Mouse (Mus musculus): ENCODE data around the gene Gzmm. TPM values are rescaled to one million over a fixed set of nuclear protein-coding genes. Genes with fewer than 3 reads are reported as not detected.
A peak's percentile ranks its signal among the peaks of the same experiment; 100 is the strongest.

Gene Gzmm
- polyA plus RNA-seq, 1 experiment from 2014 or later = 0.62 TPM

GRCm38 (mm10) chr10:79704065-79704969 lies 15.5 kb downstream of the Gzmm start, which contains the start of gene Bsg:
Gene Bsg, plus strand, starts transcription at chr10:79704491.
- H3K9me3 ChIP-seq (ENCODE audit: control insufficient read depth, low read length) = no peaks in the 10 kb centered on the region
- H3K36me3 ChIP-seq (ENCODE audit: control insufficient read depth, insufficient read depth, low read length) = peaks cover 6% of the 10 kb centered on the region
- H3K4me3 ChIP-seq (ENCODE audit: low read length) = peak within 1 kb of the TSS; percentile 84
- WGBS = under 1% methylated on average over 47 of the region's 65 CpGs
- peaks cover 32% of the 10 kb centered on the region for H3K4me1 ChIP-seq (replicated peaks; ENCODE audit: control insufficient read depth, insufficient read depth, low read length)
- no peaks in the 10 kb centered on the region for H3K27me3 ChIP-seq (ENCODE audit: control insufficient read depth, insufficient read depth, low read depth, low read length)
- peak within 1 kb of the TSS; percentile 94 for H3K4me2 ChIP-seq (ENCODE audit: low read depth, low read length)
- H3K27ac ChIP-seq (ENCODE audit: low read length) = peak within 1 kb of the TSS; percentile 87
- peak within 1 kb of the TSS; percentile 97 for H3K9ac ChIP-seq (ENCODE audit: low read length)
- ATAC-seq (ENCODE audit: low read depth) = peak; percentile 94

GRCm38 (mm10) chr10:79704970-79705360 lies 16.1 kb downstream of the Gzmm start:
- no peaks in the 10 kb centered on the region for H3K27me3 ChIP-seq (ENCODE audit: control insufficient read depth, insufficient read depth, low read depth, low read length)
- no peak for ATAC-seq (ENCODE audit: low read depth)
- H3K9ac ChIP-seq (ENCODE audit: low read length) = peak overlapping the region; percentile 97
- peaks cover 32% of the 10 kb centered on the region for H3K4me1 ChIP-seq (replicated peaks; ENCODE audit: control insufficient read depth, insufficient read depth, low read length)
- H3K27ac ChIP-seq (ENCODE audit: low read length) = peak overlapping the region; percentile 87
- WGBS = 3% methylated on average over 10 of the region's 10 CpGs
- H3K4me3 ChIP-seq (ENCODE audit: low read length) = peak overlapping the region; percentile 84
- H3K9me3 ChIP-seq (ENCODE audit: control insufficient read depth, low read length) = no peaks in the 10 kb centered on the region
- H3K36me3 ChIP-seq (ENCODE audit: control insufficient read depth, insufficient read depth, low read length) = peaks cover 12% of the 10 kb centered on the region
- H3K4me2 ChIP-seq (ENCODE audit: low read depth, low read length) = peak overlapping the region; percentile 94

- Histone ChIP-seq H3K27ac (ENCODE audit: low read length) (no peak overlapping the region; the same call in 1 of the 2 replicates), H3K36me3 (ENCODE audit: control insufficient read depth, insufficient read depth, low read length) (peaks cover 22% of the 10 kb centered on the region), H3K9ac (ENCODE audit: low read length) (peak overlapping the region; percentile 97), H3K4me1 (replicated peaks; ENCODE audit: control insufficient read depth, insufficient read depth, low read length) (peaks cover 32% of the 10 kb centered on the region), H3K4me3 (ENCODE audit: low read length) (peak overlapping the region; percentile 84), H3K27me3 (ENCODE audit: control insufficient read depth, insufficient read depth, low read depth, low read length) (no peaks in the 10 kb centered on the region), H3K4me2 (ENCODE audit: low read depth, low read length) (peak overlapping the region; percentile 94), H3K9me3 (ENCODE audit: control insufficient read depth, low read length) (no peaks in the 10 kb centered on the region)
- 69% methylated on average over 5 of the region's 5 CpGs for WGBS
- ATAC-seq (ENCODE audit: low read depth) = no peak
Observed at GRCm38 (mm10) chr10:79705951-79706350, 17.1 kb downstream of the Gzmm start.

GRCm38 (mm10) chr10:79706406-79707094 lies 17.7 kb downstream of the Gzmm start:
- Histone ChIP-seq H3K4me1 (replicated peaks; ENCODE audit: control insufficient read depth, insufficient read depth, low read length) (peaks cover 30% of the 10 kb centered on the region), H3K27me3 (ENCODE audit: control insufficient read depth, insufficient read depth, low read depth, low read length) (no peaks in the 10 kb centered on the region), H3K9me3 (ENCODE audit: control insufficient read depth, low read length) (no peaks in the 10 kb centered on the region), H3K36me3 (ENCODE audit: control insufficient read depth, insufficient read depth, low read length) (peaks cover 28% of the 10 kb centered on the region), H3K4me3 (ENCODE audit: low read length) (peak overlapping the region; percentile 84), H3K4me2 (ENCODE audit: low read depth, low read length) (peak overlapping the region; percentile 94), H3K9ac (ENCODE audit: low read length) (peak overlapping the region; percentile 97), H3K27ac (ENCODE audit: low read length) (no peak overlapping the region)
- 79% methylated on average over 5 of the region's 5 CpGs for whole genome bisulfite sequencing
- no peak for ATAC-seq (ENCODE audit: low read depth)

- 61% methylated on average over 1 of the region's 1 CpGs for WGBS
- peak overlapping the region; percentile 84; the same call in 1 of the 2 replicates for H3K4me3 ChIP-seq (ENCODE audit: low read length)
- H3K4me1 ChIP-seq (replicated peaks; ENCODE audit: control insufficient read depth, insufficient read depth, low read length) = peaks cover 30% of the 10 kb centered on the region
- no peak overlapping the region for H3K9ac ChIP-seq (ENCODE audit: low read length)
- ATAC-seq (ENCODE audit: low read depth) = no peak
- peak overlapping the region; percentile 1; the same call in 1 of the 2 replicates for H3K4me2 ChIP-seq (ENCODE audit: low read depth, low read length)
- H3K9me3 ChIP-seq (ENCODE audit: control insufficient read depth, low read length) = no peaks in the 10 kb centered on the region
- no peak overlapping the region for H3K27ac ChIP-seq (ENCODE audit: low read length)
- H3K36me3 ChIP-seq (ENCODE audit: control insufficient read depth, insufficient read depth, low read length) = peaks cover 33% of the 10 kb centered on the region
- H3K27me3 ChIP-seq (ENCODE audit: control insufficient read depth, insufficient read depth, low read depth, low read length) = no peaks in the 10 kb centered on the region
Observed at GRCm38 (mm10) chr10:79707162-79707561, 18.3 kb downstream of the Gzmm start.

- Histone ChIP-seq H3K4me2 (ENCODE audit: low read depth, low read length) (no peak overlapping the region), H3K4me3 (ENCODE audit: low read length) (no peak overlapping the region), H3K4me1 (replicated peaks; ENCODE audit: control insufficient read depth, insufficient read depth, low read length) (peaks cover 30% of the 10 kb centered on the region), H3K9ac (ENCODE audit: low read length) (no peak overlapping the region), H3K9me3 (ENCODE audit: control insufficient read depth, low read length) (no peaks in the 10 kb centered on the region), H3K27ac (ENCODE audit: low read length) (no peak overlapping the region), H3K36me3 (ENCODE audit: control insufficient read depth, insufficient read depth, low read length) (peaks cover 33% of the 10 kb centered on the region), H3K27me3 (ENCODE audit: control insufficient read depth, insufficient read depth, low read depth, low read length) (no peaks in the 10 kb centered on the region)
- 66% methylated on average over 4 of the region's 4 CpGs for WGBS
- ATAC-seq (ENCODE audit: low read depth) = no peak
Observed at GRCm38 (mm10) chr10:79707759-79708158, 18.9 kb downstream of the Gzmm start.

GRCm38 (mm10) chr10:79708668-79709067 lies 19.8 kb downstream of the Gzmm start:
- ATAC-seq (ENCODE audit: low read depth) = no peak
- no peaks in the 10 kb centered on the region for H3K27me3 ChIP-seq (ENCODE audit: control insufficient read depth, insufficient read depth, low read depth, low read length)
- WGBS = 74% methylated on average over 21 of the region's 21 CpGs
- peaks cover 30% of the 10 kb centered on the region for H3K4me1 ChIP-seq (replicated peaks; ENCODE audit: control insufficient read depth, insufficient read depth, low read length)
- no peak overlapping the region for H3K4me3 ChIP-seq (ENCODE audit: low read length)
- no peak overlapping the region for H3K27ac ChIP-seq (ENCODE audit: low read length)
- no peak overlapping the region for H3K9ac ChIP-seq (ENCODE audit: low read length)
- H3K9me3 ChIP-seq (ENCODE audit: control insufficient read depth, low read length) = no peaks in the 10 kb centered on the region
- H3K36me3 ChIP-seq (ENCODE audit: control insufficient read depth, insufficient read depth, low read length) = peaks cover 33% of the 10 kb centered on the region
- H3K4me2 ChIP-seq (ENCODE audit: low read depth, low read length) = no peak overlapping the region

GRCm38 (mm10) chr10:79709307-79709706 lies 20.5 kb downstream of the Gzmm start:
- Histone ChIP-seq H3K27me3 (ENCODE audit: control insufficient read depth, insufficient read depth, low read depth, low read length) (no peaks in the 10 kb centered on the region), H3K4me2 (ENCODE audit: low read depth, low read length) (no peak overlapping the region), H3K9me3 (ENCODE audit: control insufficient read depth, low read length) (no peaks in the 10 kb centered on the region), H3K36me3 (ENCODE audit: control insufficient read depth, insufficient read depth, low read length) (peaks cover 33% of the 10 kb centered on the region), H3K4me3 (ENCODE audit: low read length) (no peak overlapping the region), H3K27ac (ENCODE audit: low read length) (no peak overlapping the region), H3K4me1 (replicated peaks; ENCODE audit: control insufficient read depth, insufficient read depth, low read length) (peaks cover 30% of the 10 kb centered on the region), H3K9ac (ENCODE audit: low read length) (0 out of 2 replicates have a peak overlapping the region, but pooled peaks have one; percentile 15)
- ATAC-seq (ENCODE audit: low read depth) = no peak
- WGBS = 47% methylated on average over 7 of the region's 7 CpGs

- Histone ChIP-seq H3K27ac (ENCODE audit: low read length) (no peak overlapping the region), H3K4me1 (replicated peaks; ENCODE audit: control insufficient read depth, insufficient read depth, low read length) (peaks cover 14% of the 10 kb centered on the region), H3K4me2 (ENCODE audit: low read depth, low read length) (no peak overlapping the region), H3K4me3 (ENCODE audit: low read length) (no peak overlapping the region), H3K9me3 (ENCODE audit: control insufficient read depth, low read length) (no peaks in the 10 kb centered on the region), H3K9ac (ENCODE audit: low read length) (no peak overlapping the region), H3K27me3 (ENCODE audit: control insufficient read depth, insufficient read depth, low read depth, low read length) (peaks cover 23% of the 10 kb centered on the region), H3K36me3 (ENCODE audit: control insufficient read depth, insufficient read depth, low read length) (peaks cover 33% of the 10 kb centered on the region)
- peak; percentile 2; the same call in 1 of the 2 replicates for ATAC-seq (ENCODE audit: low read depth)
- WGBS = 50% methylated on average over 1 of the region's 1 CpGs
Observed at GRCm38 (mm10) chr10:79712029-79712428, 23.2 kb downstream of the Gzmm start.
